Mouse (Mus musculus): Measurements from ENCODE around the gene Oas1a.
"Not testable (repeated sequence)": the region's sequence is repeated elsewhere in the genome, so short reads cannot be mapped to it uniquely, and the experiment has no call there.

Gene Oas1a

DNA sequence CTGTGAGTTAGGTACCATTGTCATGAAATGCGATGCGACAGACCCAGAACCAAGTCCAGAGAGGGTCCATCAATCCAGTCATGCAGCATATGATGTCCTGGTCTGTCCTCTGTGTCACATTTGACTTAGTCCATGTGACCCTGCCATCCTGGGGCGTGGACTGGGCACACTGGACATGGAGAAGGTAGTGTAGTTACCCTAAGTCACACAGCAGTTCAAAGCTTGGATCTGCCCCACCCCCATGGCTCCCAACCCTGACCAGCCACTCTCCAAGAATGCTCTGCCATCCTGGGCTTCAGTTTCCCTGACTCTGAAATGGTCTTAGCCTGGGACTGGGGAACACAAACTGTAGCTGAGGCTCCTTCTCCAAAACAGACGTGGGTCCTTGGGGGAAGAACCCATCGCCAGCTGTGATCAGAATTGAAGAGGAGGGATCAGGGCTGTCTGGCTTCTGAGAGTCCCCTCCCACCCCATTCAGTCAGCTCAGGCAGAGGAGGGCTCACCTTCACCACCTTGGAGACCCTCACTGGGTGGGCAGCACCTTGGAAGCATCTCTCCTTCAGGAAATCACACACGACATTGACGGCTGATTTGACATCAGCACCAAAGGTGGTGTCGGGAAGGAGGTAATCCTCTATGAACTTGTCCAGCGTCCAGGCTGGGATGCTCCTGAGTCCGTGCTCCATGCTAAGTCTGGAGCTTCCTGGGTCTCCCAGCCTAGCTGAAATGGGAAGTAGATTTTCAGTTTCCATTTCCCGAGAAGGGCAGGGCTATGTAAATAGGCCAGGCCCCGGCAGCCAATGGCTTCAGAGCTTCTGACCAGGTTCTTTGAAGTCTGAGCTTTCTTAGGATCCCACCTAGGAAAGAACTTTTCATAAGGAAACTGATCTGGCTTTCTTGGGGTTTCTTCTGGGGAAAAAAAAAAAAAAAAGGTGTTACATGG lies at the start of gene Oas1a:
Gene Oas1a (minus strand): TSS at position 731 of the 943 bp plus-strand sequence.
- in situ Hi-C loops (cut with MseI, MboI), result not testable (repeated sequence)

DNA sequence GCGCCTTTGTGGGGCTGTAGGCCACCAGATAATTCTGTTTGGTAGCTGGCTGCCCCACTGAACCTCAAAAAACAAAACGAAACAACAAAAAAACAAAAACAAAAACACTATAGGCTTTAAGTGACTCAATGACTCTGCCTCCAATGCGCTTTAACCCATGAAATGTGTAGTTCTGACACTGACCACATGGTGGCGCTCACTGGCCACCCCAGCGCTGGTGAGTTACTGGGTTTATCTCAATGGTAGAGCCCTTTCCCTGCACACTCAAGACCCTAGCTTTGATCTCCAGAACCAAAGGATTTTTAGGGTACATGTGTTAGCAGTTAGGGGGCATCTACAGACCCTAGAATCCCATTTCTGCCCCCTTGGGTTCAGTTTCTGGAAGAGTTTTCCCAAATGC lies 46.7 kb upstream of the Oas1a start:
- in situ Hi-C loops (cut with MseI, MboI), result no loop called here

DNA sequence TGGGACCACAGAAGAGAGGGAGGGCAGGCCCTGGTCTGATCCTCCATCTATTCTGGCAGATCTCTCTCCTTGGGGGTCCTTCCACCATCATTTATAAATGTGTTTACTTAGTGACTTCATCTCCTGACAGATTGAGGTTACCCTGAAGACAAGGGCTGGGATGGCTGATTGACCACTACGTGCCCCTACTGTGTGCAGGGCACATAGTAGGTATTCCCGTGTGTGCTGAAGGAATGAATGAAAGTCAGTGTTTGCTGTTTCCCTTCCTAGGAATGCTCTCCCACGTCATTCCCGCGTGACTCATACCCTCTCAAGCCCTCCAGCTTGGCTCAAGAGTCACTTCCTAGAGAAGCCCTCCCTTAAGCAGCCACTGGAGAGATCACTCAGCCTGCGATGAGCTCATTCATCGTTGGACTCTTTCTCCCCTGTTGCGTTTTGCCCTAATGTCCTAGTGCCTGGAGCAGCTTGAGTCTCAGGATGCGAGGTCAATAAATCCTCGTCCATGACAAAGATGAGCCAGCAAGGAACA lies 45.0 kb upstream of the Oas1a start:
- in situ Hi-C loops (cut with MseI, MboI), result no loop called here

GRCm38 (mm10) chr5:120942076-120942475 lies 34.8 kb upstream of the Oas1a start:
- in situ Hi-C loops (cut with MseI, MboI), result no loop called here

GRCm38 (mm10) chr5:120938586-120938985 lies 31.3 kb upstream of the Oas1a start:
- in situ Hi-C loops (cut with MseI, MboI), result no loop called here

- in situ Hi-C loops (cut with MseI, MboI), result no loop called here
Measured at GRCm38 (mm10) chr5:120937841-120938240, 30.5 kb upstream of the Oas1a start.

DNA sequence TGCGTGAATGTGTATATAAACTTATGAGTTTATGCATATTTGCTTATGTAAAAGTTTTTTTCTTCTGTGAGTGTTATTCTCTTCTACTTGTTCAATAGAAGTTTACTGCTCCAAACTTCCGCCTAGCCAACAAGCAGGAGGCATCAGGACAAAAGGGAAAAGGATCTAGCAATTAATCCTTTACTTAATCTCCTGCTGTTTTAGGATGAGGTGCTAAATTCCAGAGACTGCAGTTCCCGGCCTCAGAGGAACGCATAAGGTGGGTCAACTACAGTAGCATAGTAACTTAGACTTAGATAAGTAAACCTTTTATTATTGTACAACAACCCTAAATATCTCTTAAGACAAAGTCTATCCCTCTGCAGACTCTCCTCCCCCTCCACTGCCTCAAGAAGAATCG lies 26.6 kb upstream of the Oas1a start:
- in situ Hi-C loops (cut with MseI, MboI), result no loop called here

DNA sequence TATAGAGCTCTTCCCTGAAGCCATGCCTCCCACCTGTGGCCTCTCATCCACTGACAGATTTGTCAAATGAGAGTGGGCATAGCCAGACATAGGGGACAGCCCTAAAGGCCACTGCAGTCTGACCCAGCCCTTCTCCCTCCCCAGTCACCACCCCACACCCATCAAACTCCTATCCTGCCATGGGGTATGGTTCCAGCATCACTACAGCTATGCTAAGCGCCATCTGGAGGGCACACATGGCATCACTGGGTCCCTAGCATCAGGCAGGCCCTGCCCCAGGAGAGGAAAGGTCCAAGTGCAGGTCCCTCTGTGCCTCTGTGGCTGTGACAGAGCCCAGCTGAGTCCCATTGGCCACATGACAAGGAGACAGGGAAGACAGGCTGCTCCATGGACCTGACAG lies 19.7 kb upstream of the Oas1a start:
- in situ Hi-C loops (cut with MseI, MboI), result no loop called here

- in situ Hi-C loops (cut with MseI, MboI), result not testable (repeated sequence)
Measured at GRCm38 (mm10) chr5:120926311-120926710, 19.0 kb upstream of the Oas1a start.

DNA sequence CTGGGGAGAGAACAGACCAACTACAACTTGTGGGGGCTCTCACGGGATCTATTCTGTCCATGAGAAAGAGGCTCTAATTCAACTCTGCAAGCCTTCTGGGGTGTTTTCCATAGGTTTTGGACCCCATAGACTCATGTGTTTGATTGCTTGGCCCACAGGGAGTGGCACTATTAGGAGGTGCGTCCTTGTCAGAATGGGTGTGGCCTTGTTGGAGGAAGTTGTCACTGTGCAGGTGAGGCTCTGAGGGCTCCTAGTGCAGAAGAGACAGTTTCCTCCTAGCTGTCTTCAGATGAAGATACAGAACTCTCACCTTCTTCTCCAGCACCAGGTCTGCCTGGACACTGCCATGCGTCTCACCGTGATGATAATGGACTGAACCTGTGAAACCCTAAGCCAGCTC lies 17.2 kb upstream of the Oas1a start:
- in situ Hi-C loops (cut with MseI, MboI), result not testable (repeated sequence)

GRCm38 (mm10) chr5:120923969-120924368 lies 16.6 kb upstream of the Oas1a start:
- in situ Hi-C loops (cut with MseI, MboI), result no loop called here

DNA sequence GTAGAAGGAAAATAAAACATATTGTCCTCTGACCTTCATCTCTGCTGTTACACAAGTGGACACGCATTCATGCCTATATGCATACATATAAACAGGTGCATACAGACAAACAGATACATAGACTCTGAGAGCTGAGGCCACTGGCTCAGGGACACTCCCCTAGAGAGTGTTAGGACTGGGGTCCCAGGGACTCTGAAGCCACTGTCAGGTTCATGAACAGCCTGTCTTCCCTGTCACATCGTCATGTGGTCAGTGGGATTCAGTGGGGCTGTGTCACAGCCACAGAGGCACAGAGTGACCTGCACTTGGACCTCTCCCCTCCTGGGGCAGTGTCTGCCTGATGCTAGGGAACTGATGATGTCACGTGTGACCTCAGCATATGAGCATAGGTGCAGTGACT lies 13.0 kb upstream of the Oas1a start:
- in situ Hi-C loops (cut with MseI, MboI), result no loop called here

DNA sequence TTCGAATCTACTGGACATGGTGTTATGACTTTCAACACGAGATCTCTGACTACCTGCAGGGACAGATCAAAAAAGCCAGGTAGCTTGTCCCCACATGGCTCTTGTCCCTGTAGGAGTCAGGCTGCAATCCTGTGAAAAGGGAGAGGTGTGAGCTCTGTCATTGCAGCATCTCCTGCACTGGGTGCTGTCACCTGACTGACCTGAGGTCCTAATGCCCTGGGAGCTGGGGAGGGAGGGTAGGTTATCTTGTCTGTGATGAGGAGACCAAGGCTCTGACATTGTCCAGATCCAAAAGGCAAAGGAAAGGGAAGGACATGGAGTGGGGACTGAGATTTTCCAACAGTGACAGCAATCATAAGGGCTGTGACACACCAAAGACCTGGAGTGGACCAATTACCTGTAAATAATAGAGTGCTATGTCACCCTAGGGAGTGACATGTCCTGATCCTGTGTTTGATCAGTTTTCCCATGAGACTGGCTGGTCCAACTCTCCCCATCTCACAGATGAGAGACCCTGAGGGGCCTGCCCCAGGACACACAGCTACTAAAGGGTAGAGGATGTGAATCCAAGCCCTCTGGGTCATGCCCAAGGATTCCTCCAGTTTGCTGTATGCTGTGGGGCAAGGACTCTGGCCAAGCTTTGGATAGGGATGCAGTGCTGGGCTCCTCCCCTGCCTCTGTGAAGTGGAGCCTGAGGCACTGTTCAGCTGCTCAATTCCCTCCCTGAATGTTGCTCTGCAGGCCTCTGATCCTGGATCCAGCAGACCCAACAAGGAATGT lies 12.0 kb upstream of the Oas1a start:
- in situ Hi-C loops (cut with MseI, MboI), result not testable (repeated sequence)

GRCm38 (mm10) chr5:120914204-120914603 lies 6.9 kb upstream of the Oas1a start, which contains the start of gene Oas1d:
Gene Oas1d, plus strand, starts transcription at chr5:120914536.
- in situ Hi-C loops (cut with MseI, MboI), result not testable (repeated sequence)

DNA sequence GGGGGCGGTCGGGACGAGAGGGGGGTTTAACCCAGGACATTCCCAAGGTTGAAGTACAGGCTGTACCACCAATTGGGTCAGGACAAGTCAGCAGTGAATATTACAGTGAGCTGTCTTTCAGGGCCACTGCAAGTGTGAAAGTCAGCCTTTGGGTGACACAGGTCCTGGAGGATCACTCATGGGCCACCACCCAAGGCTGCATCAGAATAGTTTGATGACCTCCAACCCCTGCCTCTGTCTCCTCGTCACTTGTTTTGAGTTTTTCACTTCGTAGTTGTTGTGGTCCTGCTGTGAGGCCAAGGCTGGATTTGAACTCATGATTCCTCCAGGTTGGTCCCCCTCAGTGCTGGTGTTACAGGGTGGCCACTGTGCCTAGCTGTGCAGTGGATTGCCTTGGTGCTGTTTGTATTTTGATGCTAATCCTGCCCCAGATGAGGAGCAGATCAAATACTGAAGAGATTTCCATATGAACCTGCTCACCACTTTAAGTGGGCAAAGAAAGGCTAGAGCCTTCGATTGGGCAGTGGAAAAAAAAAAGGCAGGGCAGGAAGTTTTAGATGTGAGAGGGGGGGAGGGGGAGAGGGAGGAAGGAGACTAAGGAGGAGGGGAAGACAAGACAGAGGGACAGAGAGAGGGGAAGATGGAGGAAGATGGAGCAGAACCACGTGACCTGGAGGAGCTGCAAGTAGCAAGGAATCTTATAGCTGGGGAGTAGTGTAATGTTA lies 1.0 kb upstream of the Oas1a start:
- in situ Hi-C loops (cut with MseI, MboI), result no loop called here

DNA sequence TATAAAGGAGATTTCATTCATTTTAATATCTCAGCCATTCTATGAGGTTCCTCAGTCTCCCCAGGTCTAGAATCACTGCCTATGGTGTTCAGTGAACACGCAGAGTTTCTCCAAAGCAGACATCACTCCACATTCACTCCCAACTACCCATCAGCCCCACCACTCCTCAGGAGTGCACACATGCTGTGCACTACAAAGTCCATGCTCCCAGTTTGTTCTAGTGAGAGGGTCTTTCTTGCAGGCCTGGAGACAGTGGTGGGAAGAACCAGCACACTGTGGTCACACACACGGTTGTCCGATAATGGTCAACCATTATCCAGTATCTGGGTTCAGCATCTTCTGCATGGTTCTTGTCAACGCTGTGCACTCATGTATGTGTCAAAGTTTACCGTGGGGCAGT lies 5.3 kb downstream of the Oas1a start:
- in situ Hi-C loops (cut with MseI, MboI), result no loop called here

- in situ Hi-C loops (cut with MseI, MboI), result no loop called here
Measured at GRCm38 (mm10) chr5:120900666-120901065, 6.7 kb downstream of the Oas1a start.

DNA sequence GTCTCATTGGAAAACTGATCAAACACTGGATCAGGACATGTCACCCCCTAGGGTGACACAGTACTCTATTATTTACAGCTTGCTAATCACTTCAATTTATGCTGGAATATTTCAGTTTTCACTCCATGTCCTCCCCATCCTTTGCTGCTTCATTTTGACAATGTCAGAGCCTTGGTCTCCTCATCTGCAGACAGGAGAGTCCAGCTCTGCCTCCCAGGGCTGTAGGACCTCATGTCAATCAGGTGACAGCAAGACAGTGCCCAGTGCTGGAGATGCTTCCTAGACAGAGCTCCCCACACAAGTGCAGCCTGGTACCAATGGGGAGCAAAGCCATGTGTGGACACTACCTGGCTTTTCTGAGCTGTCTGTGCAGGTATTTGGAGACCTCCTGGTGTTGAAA lies 8.6 kb downstream of the Oas1a start:
- in situ Hi-C loops (cut with MseI, MboI), result no loop called here

DNA sequence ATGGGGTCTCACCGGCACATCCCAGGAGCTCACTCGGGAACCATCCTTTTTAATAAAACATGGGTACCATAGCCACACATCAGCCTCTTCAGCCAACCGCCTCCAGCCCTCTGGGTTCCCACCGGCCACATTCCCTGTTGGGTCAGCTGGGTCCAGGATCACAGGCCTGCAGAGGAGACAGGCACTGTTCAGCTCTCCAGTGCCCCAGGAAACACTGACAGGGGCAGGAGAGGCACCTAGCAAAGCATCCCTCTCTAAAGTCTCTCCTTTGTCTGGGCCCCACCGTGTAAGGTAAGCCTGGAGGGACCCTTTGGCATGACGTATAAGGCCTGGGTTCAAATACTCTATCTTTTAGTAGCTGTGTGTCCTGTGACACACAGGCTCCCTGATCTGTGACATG lies 9.0 kb downstream of the Oas1a start:
- in situ Hi-C loops (cut with MseI, MboI), result no loop called here

DNA sequence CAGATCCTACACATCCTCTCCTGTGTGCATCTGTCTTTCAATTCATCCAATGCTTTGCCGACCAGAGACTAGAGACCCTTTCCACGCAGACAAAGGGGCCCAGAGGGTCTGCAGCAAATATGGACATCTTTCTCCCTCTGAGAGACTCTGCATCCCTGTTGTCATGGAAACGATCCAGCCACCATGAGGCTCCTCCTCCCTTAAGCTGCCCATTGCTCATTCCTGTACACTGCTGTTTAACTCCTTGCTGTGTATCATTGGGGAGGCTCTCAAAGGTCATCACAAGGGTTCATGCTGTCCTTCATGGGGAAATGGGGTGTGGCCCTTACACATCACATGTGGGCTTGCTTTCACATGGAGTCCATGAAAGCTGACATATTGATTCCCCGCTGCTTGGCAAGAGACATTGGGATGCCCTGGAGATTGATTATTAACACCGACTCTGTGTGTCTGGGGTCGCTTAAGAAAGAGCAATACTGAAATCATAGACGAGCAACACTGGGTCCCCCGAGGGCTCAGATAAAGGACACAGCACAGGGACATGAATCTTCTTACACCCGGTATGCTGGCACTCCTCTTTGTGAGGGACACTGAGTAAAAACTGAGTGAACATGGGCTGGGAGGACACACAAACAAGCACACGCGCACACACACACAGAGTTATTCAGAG lies 12.0 kb downstream of the Oas1a start:
- in situ Hi-C loops (cut with MseI, MboI), result no loop called here

DNA sequence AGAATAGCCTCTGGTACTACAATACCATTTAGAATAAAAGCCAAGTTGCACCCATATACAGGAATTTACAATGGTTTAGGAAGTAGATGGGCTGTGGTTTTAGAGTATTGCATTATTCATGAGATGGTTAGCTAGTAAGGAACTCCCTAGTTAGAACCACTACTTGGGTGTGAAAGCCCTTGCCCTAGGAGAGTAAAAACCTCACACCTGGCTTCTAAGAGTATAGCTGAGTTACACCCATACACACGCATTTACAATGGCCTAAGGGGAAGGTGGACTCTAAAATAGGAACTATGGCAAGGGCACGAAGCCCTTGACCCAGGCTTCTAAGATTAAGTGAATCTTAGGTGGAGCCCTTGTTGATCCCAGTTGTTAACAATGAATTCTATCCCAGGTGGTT lies 12.6 kb downstream of the Oas1a start:
- in situ Hi-C loops (cut with MseI, MboI), result not testable (repeated sequence)
